Comparison of ENCODE assay signal across 9 mouse cellular contexts in the genomic region with DNA sequence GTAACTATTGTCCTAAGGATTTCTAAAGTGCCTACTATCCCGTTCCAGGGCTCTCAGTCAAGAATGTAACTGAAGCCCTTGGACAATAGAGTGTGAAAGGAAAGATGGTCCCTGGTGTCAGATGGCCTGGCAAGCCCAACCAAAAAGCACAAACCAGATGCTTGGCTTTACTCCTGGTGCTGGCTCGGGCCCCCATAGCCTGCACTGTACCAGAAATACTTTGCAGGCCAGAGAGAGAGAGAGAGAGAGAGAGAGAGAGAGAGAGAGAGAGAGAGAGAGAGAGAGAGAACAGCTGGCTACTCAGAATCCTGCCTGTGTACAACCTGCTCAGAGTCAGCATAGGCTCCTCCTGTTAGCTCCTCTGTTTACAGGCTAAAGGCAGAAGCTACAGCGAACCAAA. TPM values are rescaled to one million over a fixed set of nuclear protein-coding genes. Genes with fewer than 3 reads are reported as not detected.
DNase-seq lines count a peak whose midpoint lies in the region; ATAC-seq and TF ChIP-seq lines count a peak whose summit lies in the region.
"Had no signal": no experiment of that assay in that cellular context is flagged by ENCODE, and none has a peak within 500 bp of the region (broad histone marks: within the 10 kb centered on the region; RNA-seq: fewer than 3 reads in every experiment).

No protein-coding gene starts in this region.

- H3K4me3 ChIP-seq in heart, embryonic 11.5 days (ENCODE audit: low read depth, low read length), result no peak overlapping the region
- H3K4me3 ChIP-seq in MEL (ENCODE audit: control insufficient read depth in 1 of 2, insufficient read depth in 1 of 2, low read depth in 2 of 2, low read length in 2 of 2), result no peak overlapping the region
- H3K4me3 ChIP-seq in liver, embryonic 15.5 days (replicated peaks), result no peak overlapping the region
- no peak overlapping the region for H3K4me3 ChIP-seq in forebrain, embryonic 16.5 days (replicated peaks; ENCODE audit: low read length)
- no peak overlapping the region for H3K4me3 ChIP-seq in hindbrain, embryonic 16.5 days (ENCODE audit: low read length)

- no peaks in the 10 kb centered on the region for H3K9me3 ChIP-seq in heart, embryonic 11.5 days (replicated peaks; ENCODE audit: control insufficient read depth, low read length)
- no peaks in the 10 kb centered on the region for H3K9me3 ChIP-seq in MEL (replicated peaks; ENCODE audit: insufficient read depth, low read length)
- H3K9me3 ChIP-seq in liver, embryonic 15.5 days (replicated peaks), result no peaks in the 10 kb centered on the region
- H3K9me3 ChIP-seq in forebrain, embryonic 16.5 days (ENCODE audit: control insufficient read depth, low read length), result no peaks in the 10 kb centered on the region
- no peaks in the 10 kb centered on the region for H3K9me3 ChIP-seq in hindbrain, embryonic 16.5 days (ENCODE audit: control insufficient read depth, low read length)

- no peak for TF ChIP-seq CTCF in MEL (IDR thresholded peaks at IDR 0.05 in 2 of 3, conservative IDR thresholded peaks at IDR 0.05 in 1 of 3; ENCODE audit: control insufficient read depth in 1 of 3, insufficient read depth in 1 of 3, low read depth in 2 of 3, low read length in 3 of 3, poor library complexity in 1 of 3, severe bottlenecking in 1 of 3)

- peak; percentile 82 to 87 for DNase-seq in heart, adult 18-20 months
- DNase-seq in MEL (ENCODE audit: low read depth, low spot score), result no peak
- DNase-seq in gastrocnemius, postnatal 4 days (ENCODE audit: low spot score in 2 of 2), result peak; percentile 75 to 93
- DNase-seq in frontal cortex, postnatal 10 days (ENCODE audit: low spot score in 2 of 2), result no peak
- DNase-seq: right cerebral cortex, postnatal 25 days had no signal

- peaks cover 12% of the 10 kb centered on the region for H3K4me1 ChIP-seq in heart, embryonic 11.5 days (ENCODE audit: control insufficient read depth, insufficient read depth, low read length)
- H3K4me1 ChIP-seq in MEL (ENCODE audit: control insufficient read depth in 1 of 2, insufficient read depth in 2 of 2, low read length in 2 of 2), result peaks cover 7 to 42% of the 10 kb centered on the region in 2 experiments
- H3K4me1 ChIP-seq in liver, embryonic 15.5 days (replicated peaks), result peaks cover 52% of the 10 kb centered on the region
- H3K4me1 ChIP-seq in forebrain, embryonic 16.5 days (replicated peaks; ENCODE audit: control insufficient read depth, insufficient read depth, low read length), result no peaks in the 10 kb centered on the region
- H3K4me1 ChIP-seq in hindbrain, embryonic 16.5 days (ENCODE audit: control insufficient read depth, insufficient read depth, low read depth, low read length), result no peaks in the 10 kb centered on the region

- H3K79me2 ChIP-seq in MEL (ENCODE audit: control insufficient read depth, insufficient read depth, low read length, poor library complexity), result no peaks in the 10 kb centered on the region

- no peak overlapping the region for H3K9ac ChIP-seq in heart, embryonic 11.5 days (ENCODE audit: low read depth, low read length)
- H3K9ac ChIP-seq in MEL (ENCODE audit: control insufficient read depth, low read depth, low read length, poor library complexity, severe bottlenecking), result no peak overlapping the region
- no peak overlapping the region for H3K9ac ChIP-seq in liver, embryonic 15.5 days
- no peak overlapping the region for H3K9ac ChIP-seq in forebrain, embryonic 16.5 days (replicated peaks; ENCODE audit: low read depth, low read length)
- no peak overlapping the region for H3K9ac ChIP-seq in hindbrain, embryonic 16.5 days (ENCODE audit: low read depth, low read length)

- no peak for TF ChIP-seq POLR2A in MEL (IDR thresholded peaks at IDR 0.05; ENCODE audit: control insufficient read depth in 1 of 2, insufficient read depth in 1 of 2, low read depth in 1 of 2, low read length in 2 of 2, poor library complexity in 1 of 2)

- no peaks in the 10 kb centered on the region for H3K36me3 ChIP-seq in heart, embryonic 11.5 days (ENCODE audit: control insufficient read depth, insufficient read depth, low read length)
- H3K36me3 ChIP-seq in MEL (ENCODE audit: control insufficient read depth in 1 of 2, insufficient read depth in 2 of 2, low read length in 2 of 2), result peaks cover 0 to 34% of the 10 kb centered on the region in 2 experiments; a peak in 2 of 4 replicates
- no peaks in the 10 kb centered on the region for H3K36me3 ChIP-seq in liver, embryonic 15.5 days (replicated peaks)
- no peaks in the 10 kb centered on the region for H3K36me3 ChIP-seq in forebrain, embryonic 16.5 days (ENCODE audit: control insufficient read depth, insufficient read depth)
- no peaks in the 10 kb centered on the region for H3K36me3 ChIP-seq in hindbrain, embryonic 16.5 days (ENCODE audit: control insufficient read depth, insufficient read depth, low read length)

- no peak for TF ChIP-seq EP300 in MEL (IDR thresholded peaks at IDR 0.05; ENCODE audit: low read depth in 1 of 2, low read length in 2 of 2)

- no peak for ATAC-seq in heart, embryonic 11.5 days (replicated peaks; ENCODE audit: insufficient number of reproducible peaks, low FRiP score, low TSS enrichment)
- ATAC-seq in liver, embryonic 15.5 days (ENCODE audit: insufficient read depth), result no peak
- ATAC-seq in forebrain, embryonic 16.5 days, result no peak
- no peak for ATAC-seq in hindbrain, embryonic 16.5 days

- H3K27me3 ChIP-seq in heart, embryonic 11.5 days (ENCODE audit: control insufficient read depth, insufficient read depth, low read length), result no peaks in the 10 kb centered on the region
- H3K27me3 ChIP-seq in MEL (ENCODE audit: control insufficient read depth in 1 of 2, insufficient read depth in 2 of 2, low read length in 2 of 2), result no peaks in the 10 kb centered on the region
- H3K27me3 ChIP-seq in liver, embryonic 15.5 days, result no peaks in the 10 kb centered on the region
- no peaks in the 10 kb centered on the region for H3K27me3 ChIP-seq in forebrain, embryonic 16.5 days (replicated peaks; ENCODE audit: control insufficient read depth, insufficient read depth, low read length)
- H3K27me3 ChIP-seq in hindbrain, embryonic 16.5 days (replicated peaks; ENCODE audit: control insufficient read depth, insufficient read depth, low read length), result no peaks in the 10 kb centered on the region

- no peak overlapping the region for H3K4me2 ChIP-seq in heart, embryonic 11.5 days
- H3K4me2 ChIP-seq in liver, embryonic 15.5 days, result no peak overlapping the region
- no peak overlapping the region for H3K4me2 ChIP-seq in forebrain, embryonic 16.5 days (ENCODE audit: low read length)
- H3K4me2 ChIP-seq in hindbrain, embryonic 16.5 days (ENCODE audit: low read length), result no peak overlapping the region

- TF ChIP-seq RAD21 in MEL (IDR thresholded peaks at IDR 0.05; ENCODE audit: low read depth, low read length), result no peak

- no peak overlapping the region for H3K27ac ChIP-seq in heart, embryonic 11.5 days (ENCODE audit: low read depth, low read length)
- H3K27ac ChIP-seq in MEL (ENCODE audit: control insufficient read depth, low read depth, low read length), result peak overlapping the region; percentile 89
- H3K27ac ChIP-seq in liver, embryonic 15.5 days (replicated peaks), result peak overlapping the region; percentile 59
- no peak overlapping the region for H3K27ac ChIP-seq in forebrain, embryonic 16.5 days (ENCODE audit: low read length)
- H3K27ac ChIP-seq in hindbrain, embryonic 16.5 days (ENCODE audit: low read depth, low read length), result no peak overlapping the region

- WGBS in heart, embryonic 11.5 days (ENCODE audit: insufficient replicate concordance), result 44% methylated on average over 3 of the region's 3 CpGs
- WGBS in liver, embryonic 15.5 days (ENCODE audit: insufficient replicate concordance), result 55% methylated on average over 3 of the region's 3 CpGs
- 56% methylated on average over 3 of the region's 3 CpGs for WGBS in forebrain, embryonic 16.5 days
- 47% methylated on average over 3 of the region's 3 CpGs for WGBS in hindbrain, embryonic 16.5 days

TF ChIP-seq in MEL, 35 proteins besides CTCF, POLR2A, EP300 and RAD21:
- TF ChIP-seq E2F4 (IDR thresholded peaks at IDR 0.05; ENCODE audit: borderline replicate concordance, low read depth, low read length), result no peak
- TF ChIP-seq JUND (IDR thresholded peaks at IDR 0.05; ENCODE audit: low read depth, low read length), result peak; percentile 92
- TF ChIP-seq MXI1 (IDR thresholded peaks at IDR 0.05; ENCODE audit: low read depth, low read length), result no peak

RNA-seq across cellular contexts. Expression of a gene that starts 36.7 kb away (rescaled TPM):
- total RNA-seq in heart, adult 18-20 months (2021), result over 10,000 TPM in 1 of 2 experiments, 1,000 to 10,000 TPM in 1; 9,705 to 11,464 TPM
- 4,955 and 5,093 TPM in 2 replicates for polyA plus RNA-seq in heart, embryonic 11.5 days (2014; fragmentation: Nextera tagmentation; extraction: Ambion mirVana)
- 38.2 and 56.5 TPM in 2 replicates for total RNA-seq in MEL (2012; rRNA removed)
- 100 to 1,000 TPM in 1 of 2 experiments, not detected in 1; 113 TPM for polyA plus RNA-seq in MEL (2012; ENCODE audit: insufficient read depth in 1 of 2, insufficient read length in 2 of 2, low read depth in 1 of 2, low replicate concordance in 2 of 2, missing spikeins in 1 of 2)
- 1,000 to 10,000 TPM; 7,029 to 7,975 TPM for total RNA-seq in gastrocnemius, postnatal 4 days (2021)
- polyA plus RNA-seq in liver, embryonic 15.5 days (2015; fragmentation: Nextera tagmentation; extraction: Ambion mirVana), result 117 and 136 TPM in 2 replicates
- 120 and 127 TPM in 2 replicates for polyA plus RNA-seq in forebrain, embryonic 16.5 days (2015; fragmentation: Nextera tagmentation; extraction: Ambion mirVana)
- polyA plus RNA-seq in hindbrain, embryonic 16.5 days (2015; fragmentation: Nextera tagmentation; extraction: Ambion mirVana), result 187 and 214 TPM in 2 replicates

RNA-seq across cellular contexts. Expression of a gene that starts 37.2 kb away (rescaled TPM):
- total RNA-seq in heart, adult 18-20 months (2021), result 10 to 100 TPM; 23.2 to 24.4 TPM
- polyA plus RNA-seq in heart, embryonic 11.5 days (2014; fragmentation: Nextera tagmentation; extraction: Ambion mirVana), result 12.2 and 12.3 TPM in 2 replicates
- total RNA-seq in MEL (2012; rRNA removed), result 27.0 and 28.9 TPM in 2 replicates
- polyA plus RNA-seq in MEL (2012; ENCODE audit: insufficient read depth in 1 of 2, insufficient read length in 2 of 2, low read depth in 1 of 2, low replicate concordance in 2 of 2, missing spikeins in 1 of 2), result 100 to 1,000 TPM in 1 of 2 experiments, 10 to 100 TPM in 1; 36.9 to 108 TPM
- total RNA-seq in gastrocnemius, postnatal 4 days (2021), result 10 to 100 TPM; 13.5 to 17.5 TPM
- polyA plus RNA-seq in liver, embryonic 15.5 days (2015; fragmentation: Nextera tagmentation; extraction: Ambion mirVana), result 4.7 and 4.8 TPM in 2 replicates
- 9.0 and 9.6 TPM in 2 replicates for polyA plus RNA-seq in forebrain, embryonic 16.5 days (2015; fragmentation: Nextera tagmentation; extraction: Ambion mirVana)
- polyA plus RNA-seq in hindbrain, embryonic 16.5 days (2015; fragmentation: Nextera tagmentation; extraction: Ambion mirVana), result 12.1 and 12.3 TPM in 2 replicates

Comparison
In these comparisons a context has a peak if more than half of its experiments do, and no peak if none do; other contexts are left out.
1. DNase-seq: peak in heart, adult 18-20 months (2 of 2) and gastrocnemius, postnatal 4 days (2 of 2); none in MEL (single experiment) and frontal cortex, postnatal 10 days (0 of 2).
2. H3K27ac ChIP-seq: peak in MEL (single experiment) and liver, embryonic 15.5 days (single experiment); none in heart, embryonic 11.5 days (single experiment), forebrain, embryonic 16.5 days (single experiment) and hindbrain, embryonic 16.5 days (single experiment).
3. RNA of a gene that starts 36.7 kb away (polyA plus RNA-seq): 4,955 to 5,093 TPM in heart, embryonic 11.5 days; 187 to 214 TPM in hindbrain, embryonic 16.5 days, 117 to 136 TPM in liver, embryonic 15.5 days, 120 to 127 TPM in forebrain, embryonic 16.5 days and 113 TPM in MEL; every median in the first group is over 10 times any median in the second.